Mouse (Mus musculus) brain, embryonic 14.5 days (tissue): ENCODE results near the gene Marveld2.

Experiments used
- CTCF ChIP-seq: fragments of 200-500 bp; IDR thresholded peaks from 2 replicates; pipeline ENCODE4 v1.5.1; 2012; ENCODE audit warnings: inconsistent platforms, mild to moderate bottlenecking, moderate library complexity, borderline replicate concordance; ENCODE audit not compliant: insufficient read depth, insufficient read length; ENCODE audit errors: extremely low read depth
- POLR2A ChIP-seq: fragments of 200-500 bp; IDR thresholded peaks from 2 replicates; pipeline ENCODE4 v1.6.1; 2012; ENCODE audit warnings: mild to moderate bottlenecking, inconsistent platforms, borderline replicate concordance; ENCODE audit not compliant: poor library complexity, insufficient read depth, insufficient read length, severe bottlenecking; ENCODE audit errors: extremely low read depth

- TF ChIP-seq POLR2A (no peak), CTCF (no peak)
Observed at GRCm38 (mm10) chr13:100642471-100643209, 25.9 kb upstream of the Marveld2 start.
